Mouse (Mus musculus) forebrain, embryonic 14.5 days (tissue): ENCODE measurements around the gene Smpd4. TPM values are rescaled to one million over a fixed set of nuclear protein-coding genes. Genes with fewer than 3 reads are reported as not detected.

ENCODE experiments used
- ATAC-seq: fragments of 200-750 bp; cut with Nextera tagmentation; 2 replicates; pipeline ENCODE4 v1.8.0; 2017; ENCODE audit warnings: mild to moderate bottlenecking, moderate library complexity
- DNase-seq: peaks from one replicate; pipeline ENCODE4 v3.0.0-alpha.2; 2015; ENCODE audit warnings: low spot score
- H3K27ac ChIP-seq: fragments of 300-500 bp; sonication (generic); 2 replicates; pipeline ENCODE4 v1.5.1; 2014; ENCODE audit warnings: low read depth, mild to moderate bottlenecking, control low read depth, low read length, moderate library complexity
- H3K27me3 ChIP-seq: fragments of 300-500 bp; sonication (generic); replicated peaks from 2 replicates; pipeline ENCODE4 v1.6.1; 2014; ENCODE audit warnings: low read length, control low read depth, mixed read lengths; ENCODE audit not compliant: control insufficient read depth, insufficient read depth
- H3K36me3 ChIP-seq: fragments of 300-500 bp; sonication (generic); 2 replicates; pipeline ENCODE4 v1.6.1; 2014; ENCODE audit warnings: low read length, control low read depth; ENCODE audit not compliant: control insufficient read depth, insufficient read depth
- H3K4me1 ChIP-seq: fragments of 300-500 bp; sonication (generic); 2 replicates; pipeline ENCODE4 v1.6.1; 2014; ENCODE audit warnings: antibody characterized with exemption, low read length, control low read depth; ENCODE audit not compliant: control insufficient read depth, insufficient read depth
- H3K4me2 ChIP-seq: fragments of 300-500 bp; sonication (generic); 2 replicates; pipeline ENCODE4 v1.6.1; 2014; ENCODE audit warnings: mild to moderate bottlenecking, control low read depth, low read length
- H3K4me3 ChIP-seq: fragments of 300-500 bp; sonication (generic); 2 replicates; pipeline ENCODE4 v1.5.1; 2014; ENCODE audit warnings: low read depth, low read length, control low read depth
- H3K9ac ChIP-seq: fragments of 300-500 bp; sonication (generic); 2 replicates; pipeline ENCODE4 v1.6.1; 2014; ENCODE audit warnings: mild to moderate bottlenecking, low read length, control low read depth, moderate library complexity
- H3K9me3 ChIP-seq: fragments of 300-500 bp; sonication (generic); replicated peaks from 2 replicates; pipeline ENCODE4 v1.6.1; 2016; ENCODE audit warnings: low read length, control low read depth, mixed read lengths; ENCODE audit not compliant: control insufficient read depth
- WGBS: fragments of 180-500 bp; shearing (Covaris S2); extraction: QIAGEN DNeasy Blood & Tissue Kit; methylation state at CpG from one replicate; pipeline ENCODE4 v1.1.7; 2014; 5-methylcytosine and 5-hydroxymethylcytosine counted together
- polyA plus RNA-seq: library from polyadenylated mRNA; unstranded; fragments of >200 nt; fragmentation: Nextera tagmentation; extraction: Ambion mirVana; gene quantifications from 2 replicates; pipeline ENCODE4 v1.2.1, GENCODE M21; 2014

Gene Smpd4
- polyA plus RNA-seq, 1 experiment from 2014 or later: 34.3 TPM

DNA sequence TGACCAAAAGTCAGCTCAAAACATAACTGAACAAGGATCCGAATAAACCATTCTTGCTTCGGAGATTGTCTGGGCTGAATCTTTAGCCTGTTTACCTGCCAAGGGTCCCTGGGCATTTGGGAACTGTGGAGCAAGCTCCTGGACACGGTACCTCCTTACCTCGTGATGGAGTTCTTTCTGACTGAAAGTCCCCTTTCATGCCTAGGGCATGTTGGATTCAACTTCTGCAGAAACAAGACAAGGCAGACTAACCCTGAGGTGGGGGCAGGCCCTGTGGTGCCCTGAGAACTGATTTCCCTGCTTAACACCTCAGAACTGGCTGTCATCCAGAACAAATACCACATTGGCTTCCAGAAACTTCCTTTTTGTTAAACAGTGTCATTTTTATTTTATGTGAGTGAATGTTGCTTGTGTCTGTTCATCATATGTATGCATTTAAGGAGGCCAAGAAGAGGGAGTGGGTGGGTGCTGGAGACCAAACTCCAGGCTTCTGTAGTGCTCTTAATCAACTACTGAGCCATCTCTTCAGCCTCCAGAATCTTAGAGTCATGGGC lies 24.4 kb downstream of the Smpd4 start:
- ATAC-seq (no peak), DNase-seq (no peak)
- Histone ChIP-seq H3K4me1 (peaks cover 6% of the 10 kb centered on the region; the same call in 1 of the 2 replicates), H3K27ac (no peak overlapping the region), H3K4me3 (no peak overlapping the region), H3K4me2 (no peak overlapping the region), H3K9ac (no peak overlapping the region), H3K36me3 (peaks cover 56% of the 10 kb centered on the region), H3K9me3 (no peaks in the 10 kb centered on the region), H3K27me3 (no peaks in the 10 kb centered on the region)
- 93% methylated on average over 4 of the region's 4 CpGs for WGBS

DNA sequence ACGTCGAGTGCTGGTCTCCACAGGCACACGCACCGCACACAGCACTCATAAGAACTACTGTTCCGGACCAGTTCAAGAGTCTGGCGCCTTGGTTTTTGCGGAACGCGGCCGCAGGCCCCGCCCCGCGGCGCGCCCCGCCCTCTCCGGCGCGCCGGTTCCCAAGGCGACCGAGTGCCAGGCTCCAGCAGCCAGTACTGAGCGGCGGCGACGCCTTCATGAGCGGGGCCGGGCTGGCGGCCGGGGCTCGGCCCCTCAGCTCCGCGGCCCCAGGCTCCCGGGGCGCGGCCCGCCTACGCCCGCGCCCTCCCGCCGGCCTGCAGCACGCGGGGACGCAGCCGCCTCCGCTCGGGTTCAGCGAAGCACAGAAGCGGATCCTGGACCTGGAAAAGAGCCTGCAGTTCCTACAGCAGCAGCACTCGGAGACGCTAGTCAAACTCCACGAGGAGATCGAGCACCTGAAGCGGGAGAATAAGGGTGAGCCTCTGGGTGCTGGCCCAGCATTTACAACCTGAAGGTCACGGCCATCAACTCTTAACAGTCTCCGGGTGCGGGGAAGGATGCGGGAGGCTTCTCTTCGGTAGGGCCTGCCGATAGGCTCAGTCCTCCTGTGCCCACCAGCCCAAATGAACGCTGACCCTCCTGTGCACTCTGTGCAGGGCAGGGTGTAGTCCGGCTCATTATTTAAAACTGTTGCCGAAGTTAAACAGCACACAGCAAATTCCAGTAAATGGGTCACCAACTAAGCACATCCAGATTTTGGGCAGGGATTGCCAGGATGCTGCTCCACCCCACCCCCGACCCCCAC lies 27.4 kb downstream of the Smpd4 start, which contains the start of gene Ccdc74a:
TSS of gene Ccdc74a (plus strand) at position 161 of the 805 bp plus-strand sequence.
- Histone ChIP-seq H3K9ac (peak within 1 kb of the TSS; percentile 69), H3K4me2 (peak within 1 kb of the TSS; percentile 90), H3K9me3 (no peaks in the 10 kb centered on the region), H3K36me3 (peaks cover 53% of the 10 kb centered on the region), H3K4me1 (peaks cover 6% of the 10 kb centered on the region; the same call in 1 of the 2 replicates), H3K27ac (peak within 1 kb of the TSS; percentile 30; the same call in 1 of the 2 replicates), H3K4me3 (peak within 1 kb of the TSS; percentile 54), H3K27me3 (no peaks in the 10 kb centered on the region)
- ATAC-seq (peak; percentile 96), DNase-seq (peak; percentile 87)
- 2% methylated on average over 57 of the region's 65 CpGs for WGBS

DNA sequence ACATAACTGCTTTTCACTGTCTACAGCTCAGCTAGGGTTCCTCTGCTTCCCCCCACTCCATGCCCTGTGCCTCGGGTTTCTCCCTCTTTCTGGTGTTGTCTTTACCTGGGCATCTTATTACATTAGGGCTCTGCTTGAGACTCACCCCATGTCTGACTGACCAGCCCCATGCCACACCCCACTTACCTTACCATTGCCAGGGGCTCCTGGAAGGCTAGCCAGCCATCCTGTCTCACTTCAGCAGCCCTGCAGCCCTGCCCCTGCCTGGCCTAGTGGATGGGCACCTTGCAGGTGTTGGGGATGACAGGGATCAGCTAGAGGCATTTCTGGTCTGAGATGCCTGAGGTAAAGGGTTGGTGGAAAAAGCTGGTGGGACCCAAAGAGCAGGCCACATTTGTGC lies 28.0 kb downstream of the Smpd4 start:
- ATAC-seq: peak; percentile 5; the same call in 1 of the 2 replicates
- H3K27ac ChIP-seq: no peak overlapping the region
- H3K4me3 ChIP-seq: peak overlapping the region; percentile 54; the same call in 1 of the 2 replicates
- DNase-seq: no peak
- H3K9ac ChIP-seq: peak overlapping the region; percentile 69
- 53% methylated on average over 1 of the region's 1 CpGs for WGBS
- no peaks in the 10 kb centered on the region for H3K9me3 ChIP-seq
- peaks cover 55% of the 10 kb centered on the region for H3K36me3 ChIP-seq
- H3K27me3 ChIP-seq: no peaks in the 10 kb centered on the region
- peak overlapping the region; percentile 90 for H3K4me2 ChIP-seq
- H3K4me1 ChIP-seq: peaks cover 6% of the 10 kb centered on the region; the same call in 1 of the 2 replicates

DNA sequence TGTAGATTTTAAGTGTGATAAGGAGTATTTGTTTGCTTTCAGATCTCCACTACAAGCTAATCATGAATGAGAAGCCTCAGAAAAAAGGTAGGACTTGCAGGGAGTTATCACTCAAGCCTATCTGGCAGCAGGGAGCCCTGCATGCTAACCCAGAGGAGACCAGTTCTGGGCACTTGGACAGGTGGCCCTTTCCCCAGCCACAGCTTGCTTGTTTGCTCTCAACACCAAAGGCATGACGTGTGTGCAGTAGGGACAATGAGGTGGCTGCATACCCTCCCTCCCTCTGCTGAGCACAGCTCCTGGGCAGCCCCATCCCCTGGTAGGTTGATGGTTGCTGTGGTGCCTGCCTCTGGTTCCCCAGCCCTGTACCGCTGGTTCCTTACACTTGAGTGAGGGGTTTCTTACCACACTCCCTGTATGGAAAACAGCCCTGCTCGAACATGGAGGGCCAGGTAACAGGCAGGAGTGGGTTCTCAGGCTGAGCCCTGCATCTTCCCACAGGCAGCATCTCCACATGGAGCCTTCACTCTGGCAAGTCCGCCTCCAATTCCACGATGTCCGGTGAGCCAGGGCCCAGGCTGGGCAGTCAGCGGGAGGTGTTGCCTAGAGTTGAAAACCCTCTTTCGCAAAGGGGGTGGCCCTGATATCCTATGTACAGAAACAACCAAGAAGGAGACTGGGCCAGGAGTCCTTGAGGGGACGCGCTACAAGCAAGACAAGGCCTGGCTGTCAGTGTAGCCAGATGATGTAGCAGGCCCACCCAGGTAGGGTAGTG lies 28.6 kb downstream of the Smpd4 start:
- DNase-seq (no peak), ATAC-seq (no peak)
- Histone ChIP-seq H3K9me3 (no peaks in the 10 kb centered on the region), H3K4me1 (peaks cover 6% of the 10 kb centered on the region; the same call in 1 of the 2 replicates), H3K9ac (no peak overlapping the region), H3K4me3 (no peak overlapping the region), H3K27me3 (no peaks in the 10 kb centered on the region), H3K4me2 (no peak overlapping the region), H3K36me3 (peaks cover 55% of the 10 kb centered on the region), H3K27ac (no peak overlapping the region)
- 81% methylated on average over 10 of the region's 10 CpGs for WGBS

DNA sequence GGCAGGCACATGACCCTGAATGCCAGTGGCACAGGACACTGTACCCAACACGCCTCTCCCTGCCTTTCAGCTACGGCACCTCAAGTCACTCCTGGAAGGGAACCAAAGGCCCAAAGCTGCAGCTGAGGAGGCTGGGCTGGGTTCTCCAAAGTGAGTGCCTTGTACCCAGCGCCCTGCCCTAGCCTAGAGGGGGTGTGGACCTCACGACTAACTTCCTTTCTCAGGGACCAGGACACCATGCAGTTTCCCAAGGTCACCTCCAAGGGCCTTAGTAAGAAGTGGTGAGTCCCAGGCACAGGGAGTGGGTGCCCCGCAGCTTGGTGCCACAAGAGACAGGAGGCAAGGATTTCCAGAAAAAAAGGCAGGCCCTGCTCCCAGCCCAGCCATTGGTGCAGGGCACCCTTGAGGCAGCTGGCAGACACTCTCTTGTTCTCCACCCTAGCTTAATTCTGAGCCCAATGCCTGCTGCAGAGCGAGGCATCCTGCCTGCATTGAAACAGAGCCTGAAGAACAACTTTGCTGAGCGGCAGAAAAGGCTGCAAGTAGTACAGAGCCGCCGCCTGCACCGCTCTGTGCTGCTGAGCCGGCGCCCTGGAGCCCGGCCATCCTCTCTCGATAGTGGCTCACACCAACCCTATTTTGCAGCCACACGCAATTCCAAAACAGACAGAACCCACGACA lies 30.9 kb downstream of the Smpd4 start:
- WGBS: 87% methylated on average over 16 of the region's 16 CpGs
- peaks cover 64% of the 10 kb centered on the region for H3K36me3 ChIP-seq
- H3K9ac ChIP-seq: no peak overlapping the region
- no peak overlapping the region for H3K27ac ChIP-seq
- H3K27me3 ChIP-seq: no peaks in the 10 kb centered on the region
- DNase-seq: no peak
- H3K4me2 ChIP-seq: no peak overlapping the region
- no peaks in the 10 kb centered on the region for H3K9me3 ChIP-seq
- no peak overlapping the region for H3K4me3 ChIP-seq
- no peak for ATAC-seq
- peaks cover 6% of the 10 kb centered on the region; the same call in 1 of the 2 replicates for H3K4me1 ChIP-seq

DNA sequence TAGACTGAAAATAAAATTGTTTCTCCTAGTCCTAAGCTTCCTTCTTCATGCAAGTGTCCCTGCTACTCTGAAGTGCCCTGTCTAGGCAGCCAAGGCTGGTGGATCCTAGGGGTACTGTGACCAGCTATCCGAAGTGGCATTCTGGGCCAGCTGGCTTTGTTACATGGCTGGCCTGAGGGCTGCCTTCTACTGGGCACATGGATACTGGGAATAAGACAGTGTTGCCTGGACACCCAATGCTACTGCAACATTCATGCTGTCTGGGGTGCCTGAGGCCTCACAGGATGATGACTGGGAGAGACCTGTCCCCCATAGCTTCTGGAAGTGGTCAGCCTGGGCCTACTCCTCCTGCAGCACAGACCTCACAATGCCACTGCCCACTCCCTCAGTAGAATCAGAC lies 31.6 kb downstream of the Smpd4 start:
- ATAC-seq (no peak), DNase-seq (no peak)
- Histone ChIP-seq H3K4me3 (no peak overlapping the region), H3K4me2 (no peak overlapping the region), H3K9me3 (no peaks in the 10 kb centered on the region), H3K27ac (no peak overlapping the region), H3K27me3 (no peaks in the 10 kb centered on the region), H3K36me3 (peaks cover 70% of the 10 kb centered on the region), H3K9ac (no peak overlapping the region), H3K4me1 (peaks cover 6% of the 10 kb centered on the region; the same call in 1 of the 2 replicates)
- 93% methylated on average over 1 of the region's 1 CpGs for WGBS

DNA sequence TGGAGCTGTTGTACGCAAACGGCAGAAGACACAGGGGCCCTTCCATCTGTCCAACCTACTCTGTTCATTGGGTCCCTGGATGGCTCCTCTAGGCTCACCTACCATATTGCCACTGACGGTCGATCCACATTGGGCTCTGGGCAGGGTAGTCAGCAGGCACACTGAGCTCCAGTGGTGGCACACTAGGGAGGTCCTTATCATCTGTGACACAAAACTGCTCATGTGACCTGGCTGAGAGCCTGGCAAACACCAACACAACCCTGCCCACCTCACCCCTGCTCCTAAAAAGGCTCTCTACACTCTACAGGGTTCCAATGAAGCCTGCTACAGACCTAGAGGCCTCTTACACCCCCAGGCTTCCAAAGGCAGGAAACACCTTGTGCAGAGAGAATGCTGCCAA lies 33.5 kb downstream of the Smpd4 start:
- no peak overlapping the region for H3K27ac ChIP-seq
- no peak for DNase-seq
- H3K27me3 ChIP-seq: no peaks in the 10 kb centered on the region
- H3K4me3 ChIP-seq: no peak overlapping the region
- no peaks in the 10 kb centered on the region for H3K9me3 ChIP-seq
- H3K4me2 ChIP-seq: no peak overlapping the region
- no peak overlapping the region for H3K9ac ChIP-seq
- peaks cover 77% of the 10 kb centered on the region for H3K36me3 ChIP-seq
- H3K4me1 ChIP-seq: no peaks in the 10 kb centered on the region
- 97% methylated on average over 4 of the region's 4 CpGs for WGBS
- ATAC-seq: no peak

DNA sequence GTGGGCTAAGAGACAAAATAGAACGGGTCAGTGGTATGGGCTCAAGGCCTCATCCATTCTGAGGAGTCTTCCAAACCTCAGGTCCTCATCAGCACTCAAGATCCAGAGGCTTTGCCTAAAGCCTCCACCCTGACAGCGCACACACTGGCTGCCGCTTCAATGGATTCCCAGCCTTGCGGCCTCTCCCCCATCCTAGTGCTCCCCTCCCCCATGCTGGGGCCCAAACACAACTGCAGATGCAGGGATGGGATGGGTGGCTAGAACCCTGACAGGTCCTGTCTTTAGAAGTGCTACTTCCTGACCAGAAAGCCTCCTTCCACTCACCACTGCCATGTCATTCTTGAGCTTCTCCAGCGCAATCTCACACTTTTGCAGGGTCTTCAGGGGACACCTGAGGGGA lies 34.4 kb downstream of the Smpd4 start:
- no peak for ATAC-seq
- Histone ChIP-seq H3K4me3 (no peak overlapping the region), H3K4me1 (no peaks in the 10 kb centered on the region), H3K4me2 (no peak overlapping the region), H3K27ac (no peak overlapping the region), H3K36me3 (peaks cover 82% of the 10 kb centered on the region), H3K27me3 (no peaks in the 10 kb centered on the region), H3K9me3 (no peaks in the 10 kb centered on the region), H3K9ac (no peak overlapping the region)
- DNase-seq: no peak
- 92% methylated on average over 5 of the region's 5 CpGs for WGBS
